Mouse (Mus musculus) CH12.LX (cell line): Measurements from ENCODE around the gene Rpl9. TPM values are rescaled to one million over a fixed set of nuclear protein-coding genes. Genes with fewer than 3 reads are reported as not detected.

Experiments used
- DNase-seq: peaks from one replicate; pipeline ENCODE4 v3.0.0-alpha.2; 2013; ENCODE audit errors: extremely low read depth
- H3K27ac ChIP-seq: 2 replicates; pipeline ENCODE4 v1.5.1; 2012; ENCODE audit warnings: low read depth, mild to moderate bottlenecking, control low read depth, moderate library complexity; ENCODE audit not compliant: insufficient read depth
- H3K27me3 ChIP-seq: replicated peaks from 2 replicates; pipeline ENCODE3; 2012; ENCODE audit warnings: inconsistent platforms
- H3K36me3 ChIP-seq, 2 experiments: replicated peaks in 1 of 2; 2 replicates each; pipeline versions ENCODE3 to v1.6.1; 2012; ENCODE audit warnings: inconsistent platforms in 1 of 2, low read length in 1 of 2, mild to moderate bottlenecking in 1 of 2, mixed read lengths in 1 of 2, moderate library complexity in 1 of 2; ENCODE audit not compliant: control insufficient read depth in 1 of 2, insufficient read depth in 1 of 2
- H3K4me1 ChIP-seq, 2 experiments: 2 replicates each; pipeline ENCODE4 v1.6.1; 2012; ENCODE audit warnings: inconsistent platforms in 1 of 2, moderate library complexity in 1 of 2; ENCODE audit not compliant: insufficient read depth in 2 of 2, control insufficient read depth in 1 of 2
- H3K4me2 ChIP-seq: 2 replicates; pipeline ENCODE4 v1.6.1; 2012; ENCODE audit warnings: low read depth, mild to moderate bottlenecking, control low read depth; ENCODE audit not compliant: poor library complexity, insufficient read depth, severe bottlenecking
- H3K4me3 ChIP-seq, 3 experiments: fragments of 150-350 bp in 1 of 3; sonication (generic) in 1 of 3; replicated peaks in 1 of 3; 2 replicates each; pipeline versions ENCODE3 to v1.5.1; 2011 to 2012; ENCODE audit warnings: low read depth in 2 of 3, low read length in 2 of 3, mild to moderate bottlenecking in 2 of 3, moderate library complexity in 2 of 3, control low read depth in 1 of 3, improper control_type of control experiment in 1 of 3, inconsistent platforms in 1 of 3, mixed read lengths in 1 of 3; ENCODE audit not compliant: poor library complexity in 1 of 3
- H3K79me2 ChIP-seq: replicated peaks from 2 replicates; pipeline ENCODE4 v1.6.1; 2012; ENCODE audit warnings: mild to moderate bottlenecking, moderate library complexity; ENCODE audit not compliant: control insufficient read depth, poor library complexity, insufficient read depth, severe bottlenecking; ENCODE audit errors: extremely low read depth
- H3K9ac ChIP-seq: 2 replicates; pipeline ENCODE4 v1.6.1; 2012; ENCODE audit warnings: low read depth, mild to moderate bottlenecking, control low read depth, moderate library complexity; ENCODE audit not compliant: insufficient read depth
- H3K9me3 ChIP-seq: replicated peaks from 2 replicates; pipeline ENCODE3; 2012; ENCODE audit warnings: low read length, inconsistent platforms, mixed read lengths
- CHD2 ChIP-seq: IDR thresholded peaks from 2 replicates; pipeline ENCODE4 v1.6.1; 2011; ENCODE audit warnings: low read length, improper control_type of control experiment
- E2F4 ChIP-seq: IDR thresholded peaks from 2 replicates; pipeline ENCODE4 v1.6.1; 2011; ENCODE audit warnings: low read depth, low read length, improper control_type of control experiment; ENCODE audit not compliant: insufficient replicate concordance
- HCFC1 ChIP-seq: IDR thresholded peaks from 2 replicates; pipeline ENCODE4 v1.6.1; 2012; ENCODE audit warnings: low read depth, mild to moderate bottlenecking, inconsistent platforms, low read length, improper control_type of control experiment
- MEF2A ChIP-seq: IDR thresholded peaks from 2 replicates; pipeline ENCODE4 v1.6.1; 2014; ENCODE audit warnings: low read depth, mild to moderate bottlenecking, inconsistent platforms, low read length, improper control_type of control experiment, borderline replicate concordance
- MYC ChIP-seq: IDR thresholded peaks from 2 replicates; pipeline ENCODE4 v1.6.1; 2011; ENCODE audit warnings: low read depth, mild to moderate bottlenecking, improper control_type of control experiment, low read length
- NELFE ChIP-seq: IDR thresholded peaks from 2 replicates; pipeline ENCODE4 v1.6.1; 2011; ENCODE audit warnings: low read depth, low read length, improper control_type of control experiment
- PAX5 ChIP-seq: IDR thresholded peaks from 2 replicates; pipeline ENCODE4 v1.6.1; 2012; ENCODE audit warnings: low read length, inconsistent platforms, mixed read lengths
- POLR2A ChIP-seq: IDR thresholded peaks from 2 replicates; pipeline ENCODE4 v1.6.1; 2011; ENCODE audit warnings: low read depth, mild to moderate bottlenecking, improper control_type of control experiment, low read length
- POLR2AphosphoS2 ChIP-seq: IDR thresholded peaks from 2 replicates; pipeline ENCODE4 v1.6.1; 2011; ENCODE audit warnings: low read depth, low read length, improper control_type of control experiment
- RAD21 ChIP-seq: IDR thresholded peaks from 2 replicates; pipeline ENCODE4 v1.6.1; 2011; ENCODE audit warnings: low read depth, mild to moderate bottlenecking, low read length, improper control_type of control experiment, moderate library complexity
- RCOR1 ChIP-seq: conservative IDR thresholded peaks from 2 replicates; pipeline ENCODE4 v1.6.1; 2012; ENCODE audit warnings: low read depth, mild to moderate bottlenecking, inconsistent platforms, low read length, improper control_type of control experiment
- TCF12 ChIP-seq: IDR thresholded peaks from 2 replicates; pipeline ENCODE4 v1.6.1; 2014; ENCODE audit warnings: low read depth, mild to moderate bottlenecking, inconsistent platforms, low read length, improper control_type of control experiment
- USF1 ChIP-seq: IDR thresholded peaks from 2 replicates; pipeline ENCODE4 v1.6.1; 2014; ENCODE audit warnings: low read depth, mild to moderate bottlenecking, inconsistent platforms, low read length, improper control_type of control experiment
- USF2 ChIP-seq: conservative IDR thresholded peaks from 2 replicates; pipeline ENCODE4 v1.6.1; 2011; ENCODE audit warnings: low read depth, low read length, improper control_type of control experiment
- ZMIZ1 ChIP-seq: IDR thresholded peaks from 2 replicates; pipeline ENCODE4 v1.6.1; 2012; ENCODE audit warnings: low read depth, mild to moderate bottlenecking, inconsistent platforms, low read length, improper control_type of control experiment
- dilution Hi-C: fragments of 300-500 bp; cut with MboI; formaldehyde crosslinking; loops from 2 replicates; pipeline ENCODE4 v1.14.3; 2020; ENCODE audit warnings: low sequenced_read_pairs; ENCODE audit not compliant: extremely low pct_unique_long_range_greater_than_20kb, extremely low pct_ligation_motif_present
- in situ Hi-C: fragments of 300-500 bp; cut with MboI; formaldehyde crosslinking; loops from 3 replicates; pipeline ENCODE4 v1.14.3; 2019; ENCODE audit warnings: low sequenced_read_pairs, low pct_ligation_motif_present, low pct_unique_long_range_greater_than_20kb, mixed read lengths
- polyA plus RNA-seq: library from polyadenylated mRNA; unstranded; fragments of >175 nt; gene quantifications from 2 replicates; pipeline ENCODE4 v1.2.1, GENCODE M21; 2012; ENCODE audit warnings: low read depth; ENCODE audit not compliant: insufficient read length
- total RNA-seq, 2 experiments: library from RNA; depleted of rRNA; stranded (reverse); fragments of 300-350 nt in 1 of 2; fragments of >200 nt in 1 of 2; gene quantifications; 2 replicates each; pipeline ENCODE4 v1.2.3; 2012 to 2014

Gene Rpl9
- total and polyA plus RNA-seq, 3 experiments: 1,001 to 3,671 (median 2,286) TPM

GRCm38 (mm10) chr5:65394425-65394824, 3.2 kb upstream of the Rpl9 start:
- no peaks in the 10 kb centered on the region for H3K9me3 ChIP-seq
- H3K9ac ChIP-seq: no peak overlapping the region
- in situ Hi-C loops (loop anchor here (10.0 kb wide), 1 partner anchor 300 kb away; the partner anchor contains the start of gene Pds5a), dilution Hi-C loops (no loop called here)
- peaks cover 33 to 61% of the 10 kb centered on the region in 2 experiments for H3K36me3 ChIP-seq
- no peak for DNase-seq
- peaks cover 30% of the 10 kb centered on the region for H3K79me2 ChIP-seq
- H3K4me1 ChIP-seq: peaks cover 0 to 10% of the 10 kb centered on the region in 2 experiments; a peak in 2 of 4 replicates
- no peaks in the 10 kb centered on the region for H3K27me3 ChIP-seq
- no peak for TF ChIP-seq USF1
- no peak for TF ChIP-seq NELFE
- no peak for TF ChIP-seq RAD21
- no peak for TF ChIP-seq TCF12
- TF ChIP-seq HCFC1: no peak
- TF ChIP-seq USF2: no peak
- no peak overlapping the region for H3K4me2 ChIP-seq
- no peak overlapping the region for H3K4me3 ChIP-seq
- no peak overlapping the region for H3K27ac ChIP-seq

GRCm38 (mm10) chr5:65391753-65392152, 509 bp upstream of the Rpl9 start:
- H3K4me2 ChIP-seq: peak overlapping the region; percentile 70; the same call in 1 of the 2 replicates
- H3K36me3 ChIP-seq: peaks cover 45 to 63% of the 10 kb centered on the region in 2 experiments
- peak overlapping the region; percentile 83 to 96 (median 94) for H3K4me3 ChIP-seq
- peak; percentile 49 for DNase-seq
- in situ Hi-C loops: loop anchor here (10.0 kb wide), 1 partner anchor 303 kb away; the partner anchor contains the start of gene Pds5a
- no peak for TF ChIP-seq USF2
- TF ChIP-seq, all 38 proteins: peak for 0
- H3K4me1 ChIP-seq: peaks cover 0 to 27% of the 10 kb centered on the region in 2 experiments; a peak in 2 of 4 replicates
- dilution Hi-C loops: no loop called here
- peak overlapping the region; percentile 57 for H3K9ac ChIP-seq
- H3K9me3 ChIP-seq: no peaks in the 10 kb centered on the region
- no peaks in the 10 kb centered on the region for H3K27me3 ChIP-seq
- H3K79me2 ChIP-seq: peaks cover 38% of the 10 kb centered on the region
- no peak overlapping the region for H3K27ac ChIP-seq

- Histone ChIP-seq H3K27me3 (no peaks in the 10 kb centered on the region), H3K4me3 (no peak overlapping the region), H3K27ac (no peak overlapping the region), H3K9ac (no peak overlapping the region), H3K9me3 (no peaks in the 10 kb centered on the region), H3K4me2 (no peak overlapping the region), H3K79me2 (peaks cover 26% of the 10 kb centered on the region), H3K36me3 (peaks cover 32 to 40% of the 10 kb centered on the region in 2 experiments), H3K4me1 (peaks cover 0 to 19% of the 10 kb centered on the region in 2 experiments; a peak in 2 of 4 replicates)
- dilution Hi-C loops (no loop called here), in situ Hi-C loops (no loop called here)
- no peak for TF ChIP-seq E2F4
- TF ChIP-seq RCOR1: peak; percentile 53; the same call in 1 of the 2 replicates
- TF ChIP-seq CHD2: peak; percentile 50; the same call in 1 of the 2 replicates
- TF ChIP-seq MYC: no peak
- peak; percentile 44 for TF ChIP-seq ZMIZ1
- peak; percentile 98 for TF ChIP-seq POLR2AphosphoS2
- TF ChIP-seq PAX5: no peak
- TF ChIP-seq POLR2A: peak; percentile 37
- no peak for TF ChIP-seq TCF12
- peak; percentile 42; the same call in 1 of the 2 replicates for TF ChIP-seq NELFE
- no peak for TF ChIP-seq MEF2A
- DNase-seq: no peak
Observed at GRCm38 (mm10) chr5:65387008-65387867, 4.0 kb downstream of the Rpl9 start.
